Mouse (Mus musculus): Measurements from ENCODE around the gene Bcor. TPM values are rescaled to one million over a fixed set of nuclear protein-coding genes. Genes with fewer than 3 reads are reported as not detected.
A peak's percentile ranks its signal among the peaks of the same experiment; 100 is the strongest.

Gene Bcor
- total and polyA plus RNA-seq, 3 experiments = 70.0 to 177 (median 80.8) TPM

- DNase-seq (ENCODE audit: low spot score) = no peak
- no peak for TF ChIP-seq TAL1 (conservative IDR thresholded peaks at IDR 0.05; ENCODE audit: low read depth, low read length)
- TF ChIP-seq GATA1 (IDR thresholded peaks at IDR 0.05; ENCODE audit: borderline replicate concordance, low read length) = no peak
- no peak for TF ChIP-seq CTCF (IDR thresholded peaks at IDR 0.05; ENCODE audit: low read depth, low read length)
- no peak for TF ChIP-seq GATA2 (IDR thresholded peaks at IDR 0.05; ENCODE audit: borderline replicate concordance, low read depth, low read length)
- TF ChIP-seq POLR2AphosphoS5 (IDR thresholded peaks at IDR 0.05; ENCODE audit: insufficient replicate concordance, low read depth, low read length) = no peak
- H3K9me3 ChIP-seq (replicated peaks) = no peaks in the 10 kb centered on the region
- H3K4me1 ChIP-seq (ENCODE audit: insufficient read depth, low read depth, low read length) = peaks cover 25% of the 10 kb centered on the region
- H3K36me3 ChIP-seq (replicated peaks) = peaks cover 25% of the 10 kb centered on the region
- H3K27me3 ChIP-seq (ENCODE audit: insufficient read depth, low read length) = no peaks in the 10 kb centered on the region
- peak overlapping the region; percentile 83 for H3K4me3 ChIP-seq (ENCODE audit: low read depth, low read length)
- ATAC-seq (ENCODE audit: extremely low read depth, insufficient number of reproducible peaks, low FRiP score, poor library complexity, severe bottlenecking) = no peak
Measured at GRCm38 (mm10) chrX:12078195-12079058, 81.7 kb downstream of the Bcor start.

DNA sequence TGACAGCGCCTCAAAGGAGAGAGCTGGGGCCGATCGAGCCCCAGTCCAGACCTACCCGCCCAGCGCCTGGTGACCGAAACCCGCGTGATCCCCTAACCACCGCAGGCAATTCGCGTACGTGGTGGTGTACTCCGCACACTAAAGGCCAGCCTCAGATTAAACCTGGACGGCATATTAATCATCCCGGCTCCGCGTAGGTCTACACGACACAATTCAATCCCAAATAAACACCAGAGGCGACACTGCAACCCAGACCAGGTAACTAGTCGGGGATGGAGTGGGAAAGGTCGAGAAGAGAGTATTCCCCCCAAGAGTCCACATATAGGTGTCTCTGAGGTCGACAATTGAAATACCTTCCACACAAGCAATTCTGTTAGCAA is 82.6 kb downstream of the Bcor start:
- Histone ChIP-seq H3K4me3 (ENCODE audit: low read depth, low read length) (peak overlapping the region; percentile 83), H3K27me3 (ENCODE audit: insufficient read depth, low read length) (no peaks in the 10 kb centered on the region), H3K9me3 (replicated peaks) (no peaks in the 10 kb centered on the region), H3K4me1 (ENCODE audit: insufficient read depth, low read depth, low read length) (peaks cover 26% of the 10 kb centered on the region), H3K36me3 (replicated peaks) (peaks cover 31% of the 10 kb centered on the region)
- TF ChIP-seq TAL1 (conservative IDR thresholded peaks at IDR 0.05; ENCODE audit: low read depth, low read length) (no peak), CTCF (IDR thresholded peaks at IDR 0.05; ENCODE audit: low read depth, low read length) (no peak), GATA1 (IDR thresholded peaks at IDR 0.05; ENCODE audit: borderline replicate concordance, low read length) (no peak)
- no peak for ATAC-seq (ENCODE audit: extremely low read depth, insufficient number of reproducible peaks, low FRiP score, poor library complexity, severe bottlenecking)
- DNase-seq (ENCODE audit: low spot score) = no peak

DNA sequence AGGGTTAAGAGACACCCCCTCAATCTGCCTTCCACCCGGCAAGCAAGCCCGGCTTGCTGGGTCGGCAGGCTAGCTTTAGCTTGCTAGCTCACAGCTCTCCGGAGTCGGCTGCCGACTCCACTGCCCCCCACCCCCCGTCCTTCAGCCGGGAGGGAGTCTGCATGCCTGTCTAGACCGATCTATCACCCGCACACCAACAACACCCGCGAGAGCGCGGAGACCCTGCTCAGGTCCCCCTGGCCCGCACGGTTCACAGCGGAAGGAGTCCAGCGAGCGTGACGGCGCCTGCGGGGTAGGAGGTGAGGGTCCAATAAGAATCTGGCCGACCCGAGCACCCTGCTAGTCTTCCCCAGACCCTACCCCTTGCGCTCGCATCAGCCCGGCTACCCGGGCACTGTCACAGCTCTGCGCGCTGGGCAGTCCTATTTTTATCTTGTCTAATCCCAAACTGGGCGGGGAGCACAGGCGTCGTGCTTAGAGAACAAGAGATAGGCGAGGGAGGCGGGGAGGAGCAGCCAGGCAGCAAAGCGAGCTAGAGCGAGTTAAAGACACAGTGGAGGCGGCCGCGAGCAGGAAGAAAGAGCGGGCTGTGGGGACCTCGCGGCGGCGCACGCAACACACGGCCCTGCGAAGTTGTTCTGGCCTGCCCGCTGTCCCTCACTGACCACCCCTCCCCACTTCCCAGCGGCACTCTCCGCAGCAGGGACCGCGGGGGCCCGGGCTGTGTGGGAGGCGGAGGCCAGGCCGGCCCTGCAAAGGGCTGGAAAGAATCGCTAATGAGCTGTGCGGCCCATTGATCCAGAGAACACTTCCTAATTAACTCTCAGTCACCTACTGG is 83.2 kb downstream of the Bcor start:
- no peaks in the 10 kb centered on the region for H3K9me3 ChIP-seq (replicated peaks)
- peaks cover 32% of the 10 kb centered on the region for H3K4me1 ChIP-seq (ENCODE audit: insufficient read depth, low read depth, low read length)
- ATAC-seq (ENCODE audit: extremely low read depth, insufficient number of reproducible peaks, low FRiP score, poor library complexity, severe bottlenecking) = peak; percentile 65
- no peaks in the 10 kb centered on the region for H3K27me3 ChIP-seq (ENCODE audit: insufficient read depth, low read length)
- H3K36me3 ChIP-seq (replicated peaks) = peaks cover 37% of the 10 kb centered on the region
- TF ChIP-seq CTCF (IDR thresholded peaks at IDR 0.05; ENCODE audit: low read depth, low read length) = no peak
- TF ChIP-seq POLR2AphosphoS5 (IDR thresholded peaks at IDR 0.05; ENCODE audit: insufficient replicate concordance, low read depth, low read length) = no peak
- no peak for DNase-seq (ENCODE audit: low spot score)
- peak overlapping the region; percentile 83 for H3K4me3 ChIP-seq (ENCODE audit: low read depth, low read length)

DNA sequence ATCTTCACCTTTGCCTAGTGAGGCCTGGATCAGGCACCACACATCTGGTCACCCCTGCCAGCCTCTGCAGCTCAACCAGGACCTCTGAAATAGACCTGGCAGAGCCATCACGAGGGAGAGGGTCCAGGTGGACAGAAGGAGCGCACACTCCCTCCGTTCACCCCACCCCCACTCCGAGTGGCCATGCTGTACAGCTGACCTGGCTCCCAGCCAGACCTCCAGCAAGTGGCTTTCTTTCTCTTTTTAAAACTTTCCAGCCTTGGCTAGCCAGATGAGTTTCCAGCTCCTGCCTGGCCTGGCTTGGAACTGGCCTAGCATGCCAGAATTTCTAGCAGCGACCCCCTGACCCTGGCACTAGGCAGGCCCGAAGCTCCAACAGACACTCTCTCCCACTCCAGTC is 87.4 kb downstream of the Bcor start:
- no peaks in the 10 kb centered on the region for H3K27me3 ChIP-seq (ENCODE audit: insufficient read depth, low read length)
- H3K4me3 ChIP-seq (ENCODE audit: low read depth, low read length) = peak overlapping the region; percentile 60; the same call in 1 of the 2 replicates
- TF ChIP-seq GATA1 (IDR thresholded peaks at IDR 0.05; ENCODE audit: borderline replicate concordance, low read length) = no peak
- ATAC-seq (ENCODE audit: extremely low read depth, insufficient number of reproducible peaks, low FRiP score, poor library complexity, severe bottlenecking) (no peak), DNase-seq (ENCODE audit: low spot score) (no peak)
- peaks cover 64% of the 10 kb centered on the region for H3K4me1 ChIP-seq (ENCODE audit: insufficient read depth, low read depth, low read length)
- H3K9me3 ChIP-seq (replicated peaks) = no peaks in the 10 kb centered on the region
- peaks cover 55% of the 10 kb centered on the region for H3K36me3 ChIP-seq (replicated peaks)

DNA sequence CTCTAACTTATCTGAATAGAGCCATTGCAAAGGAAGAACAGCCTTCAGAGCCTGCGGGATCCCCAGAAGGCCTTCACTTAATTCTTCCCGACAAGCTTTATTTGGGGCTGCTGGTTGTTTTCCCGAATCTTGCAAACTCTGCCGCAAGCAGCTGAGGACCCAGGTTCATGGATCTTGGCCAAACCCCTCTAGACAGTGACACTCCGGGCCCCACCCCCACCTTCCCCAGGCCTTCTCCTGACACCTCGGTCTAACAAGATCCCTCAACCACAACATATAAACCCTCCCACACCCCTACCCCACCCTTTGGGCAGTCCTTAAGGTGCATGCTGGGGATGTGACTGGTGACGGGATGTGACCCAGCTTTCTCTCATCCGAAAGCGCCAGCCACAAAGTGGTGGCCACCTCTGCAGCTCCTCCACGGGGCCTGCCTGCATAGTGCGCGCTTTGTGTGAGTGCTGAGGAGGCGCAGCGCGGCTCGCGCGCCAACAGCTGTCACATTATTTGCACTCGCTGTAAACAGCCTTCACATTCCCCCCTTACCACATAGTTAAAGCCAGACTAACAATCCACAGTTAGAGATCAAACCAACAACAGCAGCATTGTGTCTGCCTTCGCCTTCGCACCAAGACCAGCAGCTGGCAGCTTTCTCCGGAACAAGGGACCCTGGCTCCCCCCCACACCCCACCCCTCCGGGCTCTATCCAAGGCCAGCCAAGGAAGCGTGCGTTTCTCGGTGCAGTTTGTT is 91.0 kb downstream of the Bcor start:
- H3K4me3 ChIP-seq (ENCODE audit: low read depth, low read length) = peak overlapping the region; percentile 61; the same call in 1 of the 2 replicates
- no peak for DNase-seq (ENCODE audit: low spot score)
- no peaks in the 10 kb centered on the region for H3K9me3 ChIP-seq (replicated peaks)
- H3K27me3 ChIP-seq (ENCODE audit: insufficient read depth, low read length) = no peaks in the 10 kb centered on the region
- 0 out of 2 replicates have a peak, but pooled peaks have one; percentile 45 for ATAC-seq (ENCODE audit: extremely low read depth, insufficient number of reproducible peaks, low FRiP score, poor library complexity, severe bottlenecking)
- peaks cover 89% of the 10 kb centered on the region for H3K4me1 ChIP-seq (ENCODE audit: insufficient read depth, low read depth, low read length)
- TF ChIP-seq CTCF (IDR thresholded peaks at IDR 0.05; ENCODE audit: low read depth, low read length) = no peak
- TF ChIP-seq TAL1 (conservative IDR thresholded peaks at IDR 0.05; ENCODE audit: low read depth, low read length) = no peak
- no peak for TF ChIP-seq GATA2 (IDR thresholded peaks at IDR 0.05; ENCODE audit: borderline replicate concordance, low read depth, low read length)
- TF ChIP-seq POLR2AphosphoS5 (IDR thresholded peaks at IDR 0.05; ENCODE audit: insufficient replicate concordance, low read depth, low read length) = no peak
- TF ChIP-seq GATA1 (IDR thresholded peaks at IDR 0.05; ENCODE audit: borderline replicate concordance, low read length) = no peak
- H3K36me3 ChIP-seq (replicated peaks) = peaks cover 67% of the 10 kb centered on the region

DNA sequence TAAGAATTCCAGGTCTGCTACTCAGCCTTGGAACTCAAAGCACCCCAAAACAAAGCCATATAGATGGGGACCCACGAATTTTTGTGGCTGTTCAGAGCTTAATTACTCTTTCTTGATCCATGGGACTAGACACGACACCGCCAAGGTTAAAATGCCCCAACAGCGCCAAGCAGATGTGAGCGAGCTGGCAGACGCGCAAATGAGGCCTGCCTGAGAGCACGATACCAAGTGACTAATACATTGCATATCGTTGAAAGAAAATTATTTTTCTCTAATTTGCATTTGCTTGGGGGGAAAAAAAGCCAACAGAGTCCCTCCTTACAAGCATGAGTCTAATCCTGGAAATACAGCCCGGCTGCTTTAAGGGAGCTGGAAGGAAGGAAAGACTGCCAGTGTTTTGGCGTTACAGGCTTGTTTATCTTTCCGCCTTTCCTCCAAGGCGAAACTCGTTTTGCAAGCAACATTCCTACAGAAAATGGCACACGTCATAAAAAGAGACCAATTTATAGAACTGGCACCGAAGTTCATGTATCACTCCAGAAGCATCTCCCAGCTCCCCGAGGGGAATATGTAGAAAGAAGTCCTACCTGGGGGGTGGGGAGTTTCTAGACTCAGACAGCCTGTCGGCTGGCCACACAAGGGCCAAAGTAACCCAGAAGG is 92.2 kb downstream of the Bcor start:
- Histone ChIP-seq H3K4me3 (ENCODE audit: low read depth, low read length) (peak overlapping the region; percentile 27; the same call in 1 of the 2 replicates), H3K9me3 (replicated peaks) (no peaks in the 10 kb centered on the region), H3K36me3 (replicated peaks) (peaks cover 73% of the 10 kb centered on the region), H3K27me3 (ENCODE audit: insufficient read depth, low read length) (no peaks in the 10 kb centered on the region), H3K4me1 (ENCODE audit: insufficient read depth, low read depth, low read length) (peaks cover 95% of the 10 kb centered on the region)
- ATAC-seq (ENCODE audit: extremely low read depth, insufficient number of reproducible peaks, low FRiP score, poor library complexity, severe bottlenecking) (no peak), DNase-seq (ENCODE audit: low spot score) (no peak)
- TF ChIP-seq GATA2 (IDR thresholded peaks at IDR 0.05; ENCODE audit: borderline replicate concordance, low read depth, low read length) (no peak), GATA1 (IDR thresholded peaks at IDR 0.05; ENCODE audit: borderline replicate concordance, low read length) (no peak), POLR2AphosphoS5 (IDR thresholded peaks at IDR 0.05; ENCODE audit: insufficient replicate concordance, low read depth, low read length) (no peak), CTCF (IDR thresholded peaks at IDR 0.05; ENCODE audit: low read depth, low read length) (no peak)

Data from G1E (cell line).